Mouse (Mus musculus) neural tube, embryonic 13.5 days (tissue): ENCODE data around the gene Abhd18. TPM values are rescaled to one million over a fixed set of nuclear protein-coding genes. Genes with fewer than 3 reads are reported as not detected.
"Not testable (repeated sequence)": the region's sequence is repeated elsewhere in the genome, so short reads cannot be mapped to it uniquely, and the experiment has no call there.

ENCODE experiments used
- ATAC-seq: fragments of 200-750 bp; cut with Nextera tagmentation; 2 replicates; pipeline ENCODE4 v1.8.0; 2017; ENCODE audit warnings: low read depth, mild to moderate bottlenecking, moderate TSS enrichment, moderate library complexity
- H3K27ac ChIP-seq: fragments of 300-500 bp; sonication (generic); replicated peaks from 2 replicates; pipeline ENCODE4 v1.5.1; 2015; ENCODE audit warnings: moderate library complexity, mild to moderate bottlenecking, inconsistent platforms
- H3K27me3 ChIP-seq: fragments of 300-500 bp; sonication (generic); 2 replicates; pipeline ENCODE4 v1.6.1; 2015; ENCODE audit warnings: mild to moderate bottlenecking, inconsistent platforms
- H3K36me3 ChIP-seq: fragments of 300-500 bp; sonication (generic); 2 replicates; pipeline ENCODE4 v1.6.1; 2015; ENCODE audit warnings: mild to moderate bottlenecking, inconsistent platforms
- H3K4me1 ChIP-seq: fragments of 300-500 bp; sonication (generic); replicated peaks from 2 replicates; pipeline ENCODE4 v1.6.1; 2015; ENCODE audit warnings: inconsistent platforms
- H3K4me2 ChIP-seq: fragments of 300-500 bp; sonication (generic); 2 replicates; pipeline ENCODE4 v1.6.1; 2015; ENCODE audit warnings: inconsistent platforms, mild to moderate bottlenecking, moderate library complexity
- H3K4me3 ChIP-seq: fragments of 300-500 bp; sonication (generic); 2 replicates; pipeline ENCODE4 v1.5.1; 2015; ENCODE audit warnings: mild to moderate bottlenecking, inconsistent platforms
- H3K9ac ChIP-seq: fragments of 300-500 bp; sonication (generic); 2 replicates; pipeline ENCODE4 v1.6.1; 2015; ENCODE audit warnings: moderate library complexity, mild to moderate bottlenecking, inconsistent platforms
- H3K9me3 ChIP-seq: fragments of 300-500 bp; sonication (generic); 2 replicates; pipeline ENCODE4 v1.6.1; 2016; ENCODE audit warnings: inconsistent platforms
- WGBS: fragments of 180-500 bp; shearing (Covaris S2); methylation state at CpG from one replicate; pipeline ENCODE4 v1.1.7; 2015; 5-methylcytosine and 5-hydroxymethylcytosine counted together
- polyA plus RNA-seq: library from polyadenylated mRNA; unstranded; fragments of >200 nt; fragmentation: Nextera tagmentation; extraction: Ambion mirVana; gene quantifications from 2 replicates; pipeline ENCODE4 v1.2.1, GENCODE M21; 2015

Abhd18 gene
- 10.5 and 12.7 TPM in 2 replicates for polyA plus RNA-seq

DNA sequence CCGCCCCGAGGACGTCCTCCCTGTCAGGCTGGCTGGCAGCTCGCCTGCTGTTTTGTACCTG lies at the start of gene Abhd18:
Gene Abhd18, plus strand, starts transcription at position 14 of the 61 bp plus-strand sequence.
- not testable (repeated sequence) for H3K36me3 ChIP-seq, H3K9me3 ChIP-seq, H3K4me1 ChIP-seq, H3K27me3 ChIP-seq, ATAC-seq
- peak within 1 kb of the TSS; percentile 64 for H3K4me2 ChIP-seq
- peak within 1 kb of the TSS; percentile 53 for H3K4me3 ChIP-seq
- H3K27ac ChIP-seq = peak within 1 kb of the TSS; percentile 82
- H3K9ac ChIP-seq = peak within 1 kb of the TSS; percentile 75
- WGBS = 7% methylated on average over 3 of the region's 4 CpGs

DNA sequence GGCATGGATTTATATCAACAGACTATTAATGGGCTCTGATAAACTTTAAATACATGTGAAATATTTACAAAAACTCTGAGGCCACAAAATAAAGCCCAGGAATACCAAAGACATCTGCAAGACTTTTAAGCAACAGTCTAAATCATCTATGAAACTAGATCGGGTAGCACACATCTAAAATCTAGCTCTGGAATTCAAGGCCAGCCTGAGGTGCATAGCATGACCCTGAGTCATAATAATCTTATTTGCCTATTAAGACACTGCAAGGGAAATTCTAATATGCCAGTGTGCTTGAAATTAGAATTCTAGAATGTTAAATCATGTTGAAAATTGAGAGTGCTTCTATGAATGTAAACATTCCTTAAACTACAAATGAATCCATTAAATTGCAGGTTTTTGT lies 48.7 kb upstream of the Abhd18 start:
- no peaks in the 10 kb centered on the region for H3K9me3 ChIP-seq
- H3K9ac ChIP-seq = no peak overlapping the region
- peaks cover 16% of the 10 kb centered on the region for H3K4me1 ChIP-seq
- H3K4me3 ChIP-seq = no peak overlapping the region
- no peak overlapping the region for H3K27ac ChIP-seq
- ATAC-seq = no peak
- 75% methylated on average over 1 of the region's 1 CpGs for WGBS
- H3K36me3 ChIP-seq = peaks cover 8% of the 10 kb centered on the region; the same call in 1 of the 2 replicates
- no peaks in the 10 kb centered on the region for H3K27me3 ChIP-seq
- H3K4me2 ChIP-seq = no peak overlapping the region

DNA sequence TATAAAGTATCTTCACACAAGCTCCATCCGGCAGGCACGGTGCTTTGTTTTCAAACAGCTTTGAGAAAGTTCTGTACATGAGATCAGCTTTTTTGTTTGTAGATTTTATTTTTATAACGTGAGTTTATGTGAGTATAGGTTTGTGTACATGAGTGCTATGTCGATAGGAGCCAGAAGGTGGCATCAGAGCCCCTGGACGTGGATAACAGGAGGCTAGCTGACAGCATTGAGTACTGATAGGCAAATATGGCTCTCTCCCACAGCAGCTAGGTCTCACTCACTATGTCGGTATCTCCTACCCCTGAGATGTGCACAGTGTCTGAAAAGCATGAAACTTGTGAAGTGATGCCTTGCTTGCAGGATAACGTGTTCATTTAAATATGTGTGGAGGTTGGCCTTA lies 48.3 kb upstream of the Abhd18 start:
- H3K4me1 ChIP-seq = peaks cover 16% of the 10 kb centered on the region
- no peak for ATAC-seq

DNA sequence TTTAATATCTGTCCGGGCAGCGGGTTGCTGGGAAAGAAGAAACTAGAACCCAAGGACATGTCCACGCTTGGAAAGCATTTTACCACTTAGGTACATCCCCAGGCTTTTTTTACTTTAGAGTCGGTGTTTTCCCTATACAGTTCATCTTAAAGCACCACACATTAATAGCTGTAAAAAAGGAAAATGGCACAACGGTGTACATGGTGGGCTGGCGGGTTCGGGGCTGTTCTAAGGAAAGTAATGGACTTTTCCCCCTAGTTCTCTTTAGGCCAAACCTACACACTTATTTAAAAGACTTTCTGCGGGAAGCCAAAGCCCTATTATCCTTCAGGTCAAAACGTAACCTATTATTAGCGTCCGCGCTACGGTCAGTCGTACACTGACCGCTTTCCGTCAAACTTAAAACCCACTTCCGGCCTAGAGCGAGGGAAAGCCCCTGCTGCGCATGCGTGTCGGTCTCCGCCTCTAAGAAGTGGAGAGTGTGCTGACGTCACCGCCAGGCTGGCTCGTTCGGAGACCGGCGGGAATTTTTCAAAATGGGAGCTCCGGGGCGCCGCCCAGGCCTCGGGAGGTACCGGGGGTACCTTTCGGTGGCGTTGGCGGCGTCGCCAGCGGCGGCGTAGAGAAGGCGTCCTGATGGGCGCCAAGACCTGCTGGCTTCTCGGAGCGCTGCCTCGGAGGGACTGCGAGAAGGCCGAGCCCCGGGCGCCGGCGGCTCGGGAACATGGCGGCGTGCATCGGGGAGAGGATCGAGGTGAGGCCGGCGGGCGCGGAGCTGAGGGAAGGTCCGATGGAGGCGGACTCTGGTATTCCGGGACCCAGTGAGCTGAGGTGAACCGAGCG lies 47.0 kb upstream of the Abhd18 start, which contains the start of gene Plk4:
Gene Plk4, plus strand, starts transcription at position 490 of the 843 bp plus-strand sequence.
- Histone ChIP-seq H3K9ac (peak within 1 kb of the TSS; percentile 75), H3K4me3 (peak within 1 kb of the TSS; percentile 89), H3K27me3 (no peaks in the 10 kb centered on the region), H3K36me3 (0 out of 2 replicates have a peak, but pooled peaks cover 3% of the 10 kb centered on the region), H3K4me2 (peak within 1 kb of the TSS; percentile 98), H3K4me1 (peaks cover 16% of the 10 kb centered on the region), H3K9me3 (no peaks in the 10 kb centered on the region), H3K27ac (peak within 1 kb of the TSS; percentile 43)
- peak; percentile 99 for ATAC-seq
- WGBS = 2% methylated on average over 66 of the region's 66 CpGs

More for the DNA sequence above, 48.3 kb upstream of the Abhd18 start:
- Histone ChIP-seq H3K27me3 (no peaks in the 10 kb centered on the region), H3K27ac (no peak overlapping the region), H3K4me2 (no peak overlapping the region), H3K36me3 (peaks cover 4% of the 10 kb centered on the region; the same call in 1 of the 2 replicates), H3K4me3 (no peak overlapping the region), H3K9ac (no peak overlapping the region), H3K9me3 (no peaks in the 10 kb centered on the region)
- WGBS = 39% methylated on average over 7 of the region's 7 CpGs

DNA sequence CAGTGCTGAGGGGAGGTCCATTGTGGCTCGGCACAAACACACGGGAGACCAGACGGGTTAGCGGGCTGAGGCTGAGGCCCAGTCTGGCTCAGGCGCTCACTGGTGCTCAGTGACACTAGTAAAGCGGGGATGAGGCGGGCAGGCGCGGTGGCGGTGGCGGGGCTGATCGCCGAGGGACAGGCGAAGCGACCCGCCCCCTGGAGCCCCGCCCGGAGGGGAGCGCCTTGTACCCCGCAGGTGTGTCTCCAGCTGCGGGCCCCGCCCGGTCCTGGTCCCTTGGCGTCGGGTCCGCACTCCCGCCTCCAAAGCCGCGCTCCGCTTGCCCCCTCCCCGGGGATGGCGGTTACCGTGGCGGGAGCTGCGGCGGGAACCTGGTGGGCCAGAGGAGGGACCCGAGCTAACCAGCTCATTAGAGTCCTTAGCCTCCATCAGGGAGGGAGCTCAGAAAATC lies 46.4 kb upstream of the Abhd18 start:
- H3K36me3 ChIP-seq = peaks cover 9% of the 10 kb centered on the region
- H3K27ac ChIP-seq = peak overlapping the region; percentile 38
- H3K9ac ChIP-seq = peak overlapping the region; percentile 75
- H3K9me3 ChIP-seq = no peaks in the 10 kb centered on the region
- peak overlapping the region; percentile 98 for H3K4me2 ChIP-seq
- H3K27me3 ChIP-seq = no peaks in the 10 kb centered on the region
- peak overlapping the region; percentile 89 for H3K4me3 ChIP-seq
- WGBS = 1% methylated on average over 34 of the region's 37 CpGs
- peaks cover 16% of the 10 kb centered on the region for H3K4me1 ChIP-seq
- peak; percentile 89 for ATAC-seq

DNA sequence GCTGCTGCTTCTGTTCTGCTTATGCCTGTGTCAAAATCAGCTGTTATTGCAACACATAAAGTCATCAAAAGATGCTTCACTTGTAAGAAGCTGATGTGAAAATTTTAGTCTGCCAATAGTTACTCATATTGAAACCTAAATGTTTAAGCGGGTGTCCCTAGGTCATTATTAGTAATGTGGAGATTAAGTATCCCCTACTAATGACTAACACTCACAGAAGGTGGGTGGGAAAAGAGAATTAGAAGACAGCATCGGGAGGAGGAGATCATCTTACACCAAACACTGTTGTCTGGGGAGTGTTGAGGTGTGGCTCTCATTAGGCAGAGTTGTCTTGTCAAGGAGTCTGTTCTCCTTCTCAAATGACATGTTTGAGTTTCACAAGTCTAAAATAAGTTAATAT lies 39.9 kb upstream of the Abhd18 start:
- 71% methylated on average over 2 of the region's 2 CpGs for WGBS
- no peaks in the 10 kb centered on the region for H3K27me3 ChIP-seq

DNA sequence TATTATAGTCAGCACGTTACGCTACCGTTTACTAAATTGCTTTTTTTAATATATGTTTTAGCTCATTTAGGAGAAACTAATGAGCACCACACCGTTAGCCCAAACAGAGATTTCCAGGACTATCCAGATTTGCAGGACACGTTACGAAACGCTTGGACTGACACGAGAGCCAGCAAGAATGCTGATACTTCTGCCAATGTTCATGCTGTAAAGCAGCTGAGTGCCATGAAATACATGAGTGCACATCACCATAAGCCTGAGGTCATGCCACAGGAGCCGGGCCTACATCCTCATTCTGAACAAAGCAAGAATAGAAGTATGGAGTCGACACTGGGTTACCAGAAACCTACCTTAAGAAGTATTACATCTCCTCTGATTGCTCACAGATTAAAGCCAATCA lies 38.1 kb upstream of the Abhd18 start:
- WGBS = 93% methylated on average over 10 of the region's 10 CpGs
- no peak overlapping the region for H3K9ac ChIP-seq
- H3K27me3 ChIP-seq = no peaks in the 10 kb centered on the region
- ATAC-seq = no peak
- H3K4me1 ChIP-seq = no peaks in the 10 kb centered on the region
- peaks cover 45% of the 10 kb centered on the region for H3K36me3 ChIP-seq
- no peak overlapping the region for H3K4me3 ChIP-seq
- no peaks in the 10 kb centered on the region for H3K9me3 ChIP-seq
- no peak overlapping the region for H3K27ac ChIP-seq
- no peak overlapping the region for H3K4me2 ChIP-seq

More for the DNA sequence above, 39.9 kb upstream of the Abhd18 start:
- Histone ChIP-seq H3K9ac (no peak overlapping the region), H3K27ac (no peak overlapping the region), H3K36me3 (peaks cover 33% of the 10 kb centered on the region), H3K4me2 (no peak overlapping the region), H3K4me3 (no peak overlapping the region), H3K4me1 (no peaks in the 10 kb centered on the region), H3K9me3 (no peaks in the 10 kb centered on the region)
- ATAC-seq = no peak

DNA sequence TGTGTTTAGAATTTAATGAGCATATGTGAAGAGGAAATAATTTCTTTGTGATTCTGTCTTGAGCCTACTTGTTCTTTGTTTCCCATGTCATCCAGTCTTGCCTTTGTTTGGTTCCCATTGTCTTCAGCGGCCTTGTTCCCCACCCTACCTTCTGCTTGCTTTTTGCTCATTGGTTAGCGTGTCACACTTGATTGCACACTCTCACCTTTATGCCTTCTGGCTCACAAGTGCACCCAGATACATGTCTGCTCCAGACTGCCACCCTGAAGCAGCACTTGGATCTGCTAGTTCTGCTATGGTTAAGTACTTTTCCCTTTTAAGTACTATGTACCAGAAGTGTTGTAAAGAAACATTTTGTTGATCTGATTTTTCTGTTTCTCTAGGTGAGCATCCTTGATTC lies 36.9 kb upstream of the Abhd18 start:
- no peak overlapping the region for H3K4me2 ChIP-seq
- H3K9me3 ChIP-seq = no peaks in the 10 kb centered on the region
- no peak overlapping the region for H3K9ac ChIP-seq
- H3K27ac ChIP-seq = no peak overlapping the region
- ATAC-seq = 0 out of 2 replicates have a peak, but pooled peaks have one; percentile 47
- H3K4me3 ChIP-seq = no peak overlapping the region
- WGBS = 60% methylated on average over 2 of the region's 2 CpGs
- no peaks in the 10 kb centered on the region for H3K27me3 ChIP-seq
- no peaks in the 10 kb centered on the region for H3K4me1 ChIP-seq
- H3K36me3 ChIP-seq = peaks cover 52% of the 10 kb centered on the region

DNA sequence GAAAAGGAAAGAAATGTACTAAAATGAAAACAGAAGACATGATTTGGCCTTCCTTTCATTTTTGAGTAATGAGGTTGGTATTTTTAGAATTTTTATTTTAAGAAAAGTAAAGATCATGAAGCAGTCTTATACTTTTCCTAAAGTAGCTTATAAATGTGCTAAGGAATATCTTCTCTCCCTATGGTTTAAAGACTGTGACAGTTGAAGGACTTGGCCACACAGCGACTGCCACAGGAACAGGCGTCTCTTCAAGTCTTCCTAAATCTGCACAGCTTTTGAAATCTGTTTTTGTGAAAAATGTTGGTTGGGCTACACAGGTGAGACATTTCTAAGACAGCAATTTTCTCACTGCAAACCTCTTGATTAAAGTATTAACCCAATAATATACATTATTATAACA lies 33.5 kb upstream of the Abhd18 start:
- H3K36me3 ChIP-seq = peaks cover 54% of the 10 kb centered on the region

DNA sequence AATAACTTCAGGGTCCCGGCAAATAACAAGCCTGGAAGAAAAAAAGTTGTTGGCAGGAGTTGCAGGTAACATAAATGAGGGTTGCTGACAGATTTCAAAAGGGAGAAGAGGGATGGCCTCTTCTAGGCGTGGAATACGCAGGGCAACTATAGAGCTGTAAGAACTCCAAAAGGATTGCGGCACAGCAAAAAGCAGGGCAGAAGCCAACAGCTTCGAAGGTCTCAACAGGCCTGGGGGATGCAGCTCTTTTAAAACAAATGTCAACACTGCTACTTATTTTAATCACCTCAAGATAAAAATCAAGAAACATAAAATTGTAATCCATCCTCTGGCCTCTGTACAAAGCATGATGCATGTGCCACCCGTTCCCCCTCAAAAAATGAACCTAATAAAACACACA lies 1.2 kb upstream of the Abhd18 start:
- H3K4me2 ChIP-seq = peak overlapping the region; percentile 60
- not testable (repeated sequence) for H3K4me1 ChIP-seq, H3K36me3 ChIP-seq, H3K27me3 ChIP-seq, H3K9me3 ChIP-seq, ATAC-seq
- peak overlapping the region; percentile 53 for H3K4me3 ChIP-seq
- peak overlapping the region; percentile 82; the same call in 1 of the 2 replicates for H3K27ac ChIP-seq
- peak overlapping the region; percentile 75; the same call in 1 of the 2 replicates for H3K9ac ChIP-seq
- 81% methylated on average over 5 of the region's 6 CpGs for WGBS

More for the DNA sequence above, 33.5 kb upstream of the Abhd18 start:
- Histone ChIP-seq H3K27me3 (no peaks in the 10 kb centered on the region), H3K4me3 (no peak overlapping the region), H3K27ac (no peak overlapping the region), H3K9me3 (no peaks in the 10 kb centered on the region), H3K4me1 (no peaks in the 10 kb centered on the region), H3K9ac (no peak overlapping the region), H3K4me2 (no peak overlapping the region)
- 93% methylated on average over 2 of the region's 2 CpGs for WGBS
- no peak for ATAC-seq

DNA sequence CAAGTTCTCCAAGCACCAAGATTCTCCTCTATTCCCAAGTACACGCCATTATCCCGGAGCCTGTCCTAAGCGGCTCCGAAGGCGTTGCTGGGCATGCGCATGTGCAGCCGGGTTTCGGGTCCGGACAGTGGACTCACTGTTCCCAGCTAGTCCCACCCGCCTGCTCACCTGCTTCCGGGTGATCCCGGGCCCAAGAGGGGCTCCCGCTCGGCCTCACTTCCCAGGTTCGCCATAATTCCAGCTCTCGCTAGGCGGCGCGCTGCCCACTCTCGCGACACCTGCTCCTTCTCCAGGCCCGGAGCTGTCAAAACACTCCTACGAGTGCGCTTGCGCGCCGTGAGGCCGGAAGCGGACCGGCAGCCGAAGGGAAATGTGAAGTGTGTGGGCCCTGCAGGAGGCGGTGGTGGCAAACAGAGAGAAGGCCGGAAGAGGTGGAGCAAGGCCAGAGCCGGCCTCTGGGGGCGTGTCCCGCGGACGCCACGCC lies 255 bp upstream of the Abhd18 start, which contains the start of gene Mfsd8:
Gene Mfsd8, minus strand, starts transcription at position 414 of the 484 bp plus-strand sequence.
- peak within 1 kb of the TSS; percentile 53 for H3K4me3 ChIP-seq
- H3K36me3 ChIP-seq, H3K4me1 ChIP-seq, H3K9me3 ChIP-seq, H3K27me3 ChIP-seq: not testable (repeated sequence)
- WGBS = under 1% methylated on average over 39 of the region's 39 CpGs
- H3K27ac ChIP-seq = peak within 1 kb of the TSS; percentile 82
- peak within 1 kb of the TSS; percentile 64 for H3K4me2 ChIP-seq
- ATAC-seq = peak; percentile 99
- H3K9ac ChIP-seq = peak within 1 kb of the TSS; percentile 75

DNA sequence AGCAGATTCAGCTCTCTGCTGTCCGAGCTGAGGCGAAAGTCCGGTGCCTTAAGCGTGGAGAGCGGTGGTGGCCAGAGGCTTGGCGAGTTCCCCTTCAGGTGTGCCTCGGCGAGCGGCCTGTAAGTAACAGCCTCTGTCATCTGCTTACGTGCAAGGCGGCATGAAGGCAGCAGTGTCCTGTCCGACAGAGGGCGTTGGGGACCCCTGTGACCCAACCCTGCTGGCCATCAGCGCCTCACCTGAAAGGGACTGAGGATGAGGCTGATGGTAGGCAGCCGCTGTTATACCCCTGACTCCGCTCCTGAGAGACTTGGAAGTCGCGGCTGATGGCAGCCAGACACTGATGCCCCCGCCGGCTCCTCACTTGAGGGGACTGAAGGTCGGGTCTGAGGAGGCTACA lies 248 bp downstream of the Abhd18 start:
- not testable (repeated sequence) for H3K27me3 ChIP-seq, H3K36me3 ChIP-seq, H3K4me1 ChIP-seq, ATAC-seq, H3K9me3 ChIP-seq
- Histone ChIP-seq H3K27ac (peak overlapping the region; percentile 76), H3K4me3 (peak overlapping the region; percentile 53), H3K9ac (peak overlapping the region; percentile 73), H3K4me2 (peak overlapping the region; percentile 64)
- WGBS = under 1% methylated on average over 16 of the region's 21 CpGs
